Mouse (Mus musculus) bone marrow, adult 2 months (tissue): ENCODE results near the gene Trim56. TPM values are rescaled to one million over a fixed set of nuclear protein-coding genes. Genes with fewer than 3 reads are reported as not detected.
"Not testable (repeated sequence)": the region's sequence is repeated elsewhere in the genome, so short reads cannot be mapped to it uniquely, and the experiment has no call there.

Source experiments
- H3K27ac ChIP-seq: fragments of 200-500 bp; 2 replicates; pipeline ENCODE4 v1.5.1; 2012; ENCODE audit warnings: low read depth, mild to moderate bottlenecking, control low read depth, inconsistent platforms, low read length; ENCODE audit not compliant: control insufficient read depth, poor library complexity, insufficient read depth
- H3K4me1 ChIP-seq: fragments of 200-500 bp; 2 replicates; pipeline ENCODE4 v1.6.1; 2011; ENCODE audit warnings: low read length; ENCODE audit not compliant: control insufficient read depth, insufficient read depth
- H3K4me3 ChIP-seq: fragments of 200-500 bp; replicated peaks from 2 replicates; pipeline ENCODE3; 2011; ENCODE audit warnings: mild to moderate bottlenecking, low read depth, low read length, control low read depth; ENCODE audit not compliant: control insufficient read depth
- CTCF ChIP-seq: fragments of 200-500 bp; IDR thresholded peaks from 2 replicates; pipeline ENCODE4 v1.5.1; 2011; ENCODE audit warnings: low read length, control low read depth; ENCODE audit not compliant: control insufficient read depth, insufficient read depth
- POLR2A ChIP-seq: fragments of 200-500 bp; IDR thresholded peaks from 2 replicates; pipeline ENCODE4 v1.6.1; 2011; ENCODE audit warnings: low read depth, mild to moderate bottlenecking, control low read depth, low read length, borderline replicate concordance; ENCODE audit not compliant: control insufficient read depth
- WGBS: fragments of 180-500 bp; shearing (Covaris S2); methylation state at CpG from one replicate; pipeline ENCODE4 v1.1.7; 2018; 5-methylcytosine and 5-hydroxymethylcytosine counted together
- polyA plus RNA-seq: library from polyadenylated mRNA; stranded (reverse); fragments of >200 nt; gene quantifications from 2 replicates; pipeline ENCODE4 v1.2.4, GENCODE M21; 2011; ENCODE audit warnings: low replicate concordance; ENCODE audit not compliant: missing spikeins, insufficient read depth, insufficient read length

The Trim56 gene
- 25.2 and 31.3 TPM in 2 replicates for polyA plus RNA-seq

DNA sequence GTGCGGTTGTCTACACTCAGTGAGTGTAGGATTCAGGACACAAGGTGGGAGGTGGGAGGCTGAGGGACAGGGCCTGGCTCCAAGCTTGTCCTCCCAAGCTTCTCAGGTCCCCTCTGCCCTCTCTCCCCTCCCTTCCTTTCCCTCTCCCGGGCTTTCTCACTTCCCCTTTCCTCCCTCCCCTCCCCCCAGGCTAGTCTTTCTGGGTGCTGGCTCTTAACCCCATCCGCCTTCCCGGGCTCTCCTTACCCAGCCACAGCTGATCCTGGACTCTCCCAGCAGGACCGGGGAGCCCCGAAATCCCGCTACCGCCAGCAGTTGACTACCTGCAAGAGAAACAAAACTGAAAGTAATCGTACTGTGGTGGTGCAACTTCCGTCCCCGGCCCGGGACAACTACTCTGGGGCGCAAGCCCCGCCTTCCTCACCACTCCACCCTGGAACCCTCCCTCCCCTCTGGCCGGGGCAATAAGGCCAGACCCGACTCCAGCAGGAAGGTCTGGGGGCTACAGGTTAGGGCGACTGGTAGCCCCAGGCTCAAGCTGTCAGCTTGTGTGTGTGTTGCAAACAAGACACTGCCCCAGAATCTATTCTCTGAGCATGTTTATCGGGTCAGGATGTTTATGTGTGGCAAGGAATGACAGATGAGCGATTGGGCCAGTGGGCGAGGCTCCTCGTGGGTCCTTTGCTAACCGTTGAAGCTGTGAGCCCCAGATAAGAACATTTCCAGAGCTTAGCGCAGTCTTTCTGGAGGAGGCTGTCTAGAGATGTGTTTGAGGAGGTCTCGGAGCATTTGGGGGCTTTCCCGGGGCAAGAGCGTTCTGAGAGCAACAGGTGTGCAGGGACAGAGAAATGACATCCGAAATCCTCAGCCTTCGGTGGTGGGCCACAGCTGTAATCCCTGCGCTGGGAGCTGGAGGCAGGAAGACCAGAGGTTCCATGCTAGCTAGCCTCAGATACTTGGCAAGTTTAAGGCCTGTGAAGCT lies at the start of gene Trim56:
Gene Trim56, minus strand, starts transcription at position 344 of the 982 bp plus-strand sequence.
- Histone ChIP-seq H3K27ac (peak within 1 kb of the TSS; percentile 95), H3K4me3 (peak within 1 kb of the TSS; percentile 88), H3K4me1 (peaks cover 3% of the 10 kb centered on the region; the same call in 1 of the 2 replicates)
- TF ChIP-seq CTCF (no peak), POLR2A (peak; percentile 75; the same call in 1 of the 2 replicates)
- WGBS = 4% methylated on average over 29 of the region's 29 CpGs

DNA sequence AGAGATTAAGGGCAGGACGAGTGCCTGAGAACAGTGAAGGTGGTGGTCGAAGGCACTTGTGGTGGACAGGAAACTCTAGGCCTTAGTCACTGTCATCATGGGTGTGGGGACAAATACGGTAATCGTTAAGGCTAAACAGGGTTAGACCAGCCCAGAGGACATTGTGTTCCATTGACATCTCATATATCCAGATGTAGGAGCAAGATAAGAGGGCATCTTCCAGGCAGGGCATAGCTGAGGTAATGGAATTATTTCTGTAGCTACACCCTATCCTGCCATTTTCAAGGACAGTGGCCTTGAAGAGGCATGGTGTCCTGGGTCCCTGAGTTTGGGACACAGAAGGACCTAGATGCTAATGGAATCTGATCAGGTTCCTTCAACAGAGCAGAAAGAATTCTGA lies 45.8 kb upstream of the Trim56 start:
- H3K4me1 ChIP-seq = no peaks in the 10 kb centered on the region; the same call in 1 of the 2 replicates
- TF ChIP-seq POLR2A (no peak), CTCF (no peak)
- H3K27ac ChIP-seq = no peak overlapping the region
- H3K4me3 ChIP-seq = no peak overlapping the region
- WGBS = 68% methylated on average over 4 of the region's 4 CpGs

DNA sequence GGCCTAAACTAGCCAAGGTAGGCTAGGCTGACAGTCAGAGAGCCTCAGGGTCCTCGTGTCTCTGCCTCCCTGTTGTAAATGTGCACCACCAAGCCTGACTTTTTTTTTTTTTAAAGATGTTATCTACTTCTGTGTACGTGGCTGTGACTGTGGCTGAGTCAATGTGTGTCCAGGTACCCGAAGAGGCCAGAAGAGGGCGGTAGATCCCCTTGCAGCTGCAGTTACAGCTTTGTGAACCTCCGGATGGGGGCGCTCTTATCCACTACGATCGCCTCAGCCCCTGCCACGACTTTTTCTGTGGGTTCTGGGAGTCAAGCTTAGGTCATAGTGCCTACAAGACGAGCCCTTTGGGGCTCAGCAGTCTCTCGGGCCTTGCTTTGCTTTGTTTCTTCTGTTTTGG lies 43.5 kb upstream of the Trim56 start:
- no peak for TF ChIP-seq POLR2A
- TF ChIP-seq CTCF = peak; percentile 98
- Histone ChIP-seq H3K4me3 (no peak overlapping the region), H3K4me1 (no peaks in the 10 kb centered on the region; the same call in 1 of the 2 replicates), H3K27ac (no peak overlapping the region)
- 10% methylated on average over 11 of the region's 11 CpGs for WGBS

DNA sequence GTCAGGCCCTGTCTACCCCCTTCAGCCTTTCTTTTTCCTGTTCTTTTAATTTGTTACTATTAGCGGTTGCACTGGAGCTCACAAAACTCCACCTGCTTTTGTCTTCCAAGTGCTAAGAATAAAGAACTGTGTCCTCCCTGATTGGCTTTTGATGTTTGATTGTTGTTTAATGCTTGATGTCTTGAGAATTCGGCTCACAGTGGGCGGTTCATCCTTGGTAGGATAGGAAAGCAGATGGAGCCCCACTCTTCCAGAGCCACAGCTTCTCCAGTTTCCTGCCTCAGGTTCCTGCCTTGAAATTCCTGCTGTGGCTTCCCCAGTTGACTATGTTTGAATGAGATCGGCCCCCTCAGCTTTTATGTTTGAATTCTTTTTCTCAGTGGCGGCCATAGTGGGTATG lies 37.3 kb upstream of the Trim56 start:
- no peak overlapping the region for H3K4me3 ChIP-seq
- TF ChIP-seq POLR2A = no peak
- no peak for TF ChIP-seq CTCF
- 86% methylated on average over 5 of the region's 5 CpGs for WGBS
- no peak overlapping the region for H3K27ac ChIP-seq
- H3K4me1 ChIP-seq = no peaks in the 10 kb centered on the region

DNA sequence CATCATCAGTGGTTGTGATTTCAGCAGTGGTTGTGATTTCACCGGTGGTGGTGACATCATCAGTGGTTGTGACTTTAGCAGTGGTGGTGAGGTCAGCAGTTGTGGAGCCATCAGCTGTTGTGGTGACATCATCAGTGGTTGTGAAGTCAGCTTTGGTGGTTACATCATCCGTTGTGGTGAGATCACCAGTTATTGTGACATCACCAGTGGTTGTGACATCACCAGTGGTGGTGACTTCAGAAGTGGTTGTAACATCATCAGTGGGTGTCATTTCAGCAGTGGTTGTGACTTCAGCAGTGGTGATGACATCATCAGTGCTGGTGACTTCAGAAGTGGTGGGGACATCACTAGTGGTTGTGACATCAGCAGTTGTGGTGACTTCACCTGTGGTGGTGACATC lies 36.6 kb upstream of the Trim56 start:
- TF ChIP-seq POLR2A = no peak
- peak; percentile 13; the same call in 1 of the 2 replicates for TF ChIP-seq CTCF
- Histone ChIP-seq H3K27ac (no peak overlapping the region), H3K4me1 (no peaks in the 10 kb centered on the region), H3K4me3 (no peak overlapping the region)
- WGBS = 55% methylated on average over 2 of the region's 2 CpGs

DNA sequence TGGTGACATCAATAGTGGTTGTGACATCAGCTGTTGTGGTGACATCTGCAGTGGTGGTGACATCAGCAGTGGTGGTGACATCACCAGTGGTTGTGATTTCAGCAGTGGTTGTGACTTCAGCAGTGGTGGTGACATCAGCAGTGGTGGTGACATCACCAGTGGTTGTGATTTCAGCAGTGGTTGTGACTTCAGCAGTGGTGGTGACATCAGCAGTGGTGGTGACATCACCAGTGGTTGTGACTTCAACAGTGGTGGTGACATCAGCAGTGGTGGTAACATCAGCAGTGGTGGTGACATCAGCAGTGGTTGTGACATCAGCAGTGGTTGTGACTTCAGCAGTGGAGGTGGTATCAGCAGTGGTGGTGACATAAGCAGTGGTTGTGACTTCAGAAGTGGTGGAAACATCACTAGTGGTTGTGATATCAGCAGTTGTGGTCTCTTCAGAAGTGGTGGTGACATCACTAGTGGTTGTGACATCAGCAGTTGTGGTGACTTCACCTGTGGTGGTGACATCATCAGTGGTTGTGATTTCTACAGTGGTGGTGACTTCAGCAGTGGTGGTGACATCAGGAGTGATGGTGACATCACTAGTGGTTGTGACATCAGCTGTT lies 33.4 kb upstream of the Trim56 start, which contains the start of gene Muc3:
Gene Muc3, minus strand, starts transcription at position 51 of the 611 bp plus-strand sequence.
- H3K4me1 ChIP-seq, H3K27ac ChIP-seq, H3K4me3 ChIP-seq: not testable (repeated sequence)

DNA sequence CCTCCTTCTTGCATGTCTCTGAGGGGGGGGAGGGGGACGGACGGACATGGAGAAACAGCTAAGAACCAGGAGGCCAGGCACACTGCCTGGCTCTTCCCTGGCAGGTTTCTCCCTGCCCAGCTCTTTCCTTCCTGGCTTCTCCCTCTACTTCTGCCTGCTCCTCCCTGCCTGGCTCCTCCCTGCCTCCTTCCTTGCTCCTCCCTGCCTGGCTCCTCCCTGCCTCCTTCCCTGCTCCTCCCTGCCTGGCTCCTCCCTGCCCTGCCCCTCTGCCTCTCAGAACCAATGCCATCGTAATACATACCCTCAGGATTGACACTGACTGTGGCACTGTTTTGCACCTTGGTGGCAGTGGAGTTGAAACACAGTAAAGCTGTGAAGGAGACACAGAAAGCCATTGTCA lies 24.8 kb upstream of the Trim56 start:
- 39% methylated on average over 3 of the region's 3 CpGs for WGBS
- H3K4me1 ChIP-seq = no peaks in the 10 kb centered on the region; the same call in 1 of the 2 replicates
- no peak overlapping the region for H3K4me3 ChIP-seq
- TF ChIP-seq CTCF = no peak
- no peak for TF ChIP-seq POLR2A
- H3K27ac ChIP-seq = no peak overlapping the region

DNA sequence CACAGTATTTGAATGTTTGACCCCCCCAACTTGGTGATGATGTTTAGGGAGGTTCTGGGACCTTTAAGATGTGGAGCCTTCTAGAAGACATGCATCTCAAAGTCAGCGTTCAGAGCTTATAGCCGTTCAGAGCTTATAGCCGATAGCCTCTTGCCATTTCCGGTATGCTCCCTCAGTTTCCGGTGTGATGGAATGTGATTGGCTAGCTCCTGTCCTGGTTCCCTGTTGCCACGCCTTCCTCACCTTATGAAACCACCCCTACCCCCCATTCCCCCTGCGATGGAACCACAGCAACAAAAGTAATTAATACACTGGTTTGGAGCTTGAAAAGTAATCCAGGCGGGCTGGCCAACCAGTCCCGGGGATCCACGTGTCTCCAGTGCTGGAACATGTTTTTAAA lies 23.0 kb upstream of the Trim56 start:
- WGBS = 77% methylated on average over 10 of the region's 10 CpGs
- H3K27ac ChIP-seq = no peak overlapping the region
- H3K4me1 ChIP-seq = no peaks in the 10 kb centered on the region; the same call in 1 of the 2 replicates
- TF ChIP-seq POLR2A (no peak), CTCF (no peak)
- no peak overlapping the region for H3K4me3 ChIP-seq
